Mouse (Mus musculus) MEL (cell line): ENCODE data around the gene P2rx6.

ENCODE experiments used
- CHD2 ChIP-seq: IDR thresholded peaks from 2 replicates; pipeline ENCODE4 v1.6.1; 2011; ENCODE audit warnings: low read length, improper control_type of control experiment
- CTCF ChIP-seq, 3 experiments: IDR thresholded peaks in 2 of 3; conservative IDR thresholded peaks in 1 of 3; 2 replicates each; pipeline ENCODE4 v1.5.1; 2011 to 2012; ENCODE audit warnings: low read length in 3 of 3, low read depth in 2 of 3, mild to moderate bottlenecking in 2 of 3, improper control_type of control experiment in 1 of 3, inconsistent platforms in 1 of 3, mixed read lengths in 1 of 3, moderate library complexity in 1 of 3; ENCODE audit not compliant: control insufficient read depth in 1 of 3, insufficient read depth in 1 of 3, poor library complexity in 1 of 3, severe bottlenecking in 1 of 3
- EP300 ChIP-seq, 2 experiments: IDR thresholded peaks; 2 replicates each; pipeline ENCODE4 v1.6.1; 2011; ENCODE audit warnings: improper control_type of control experiment in 2 of 2, low read length in 2 of 2, low read depth in 1 of 2, mild to moderate bottlenecking in 1 of 2
- GABPA ChIP-seq: IDR thresholded peaks from 2 replicates; pipeline ENCODE4 v1.6.1; 2012; ENCODE audit warnings: low read depth, mild to moderate bottlenecking, inconsistent platforms, low read length, improper control_type of control experiment, moderate library complexity
- GATA1 ChIP-seq: IDR thresholded peaks from 2 replicates; pipeline ENCODE4 v1.6.1; 2011; ENCODE audit warnings: low read depth, low read length, improper control_type of control experiment
- JUND ChIP-seq: IDR thresholded peaks from 2 replicates; pipeline ENCODE4 v1.6.1; 2011; ENCODE audit warnings: low read depth, mild to moderate bottlenecking, improper control_type of control experiment, low read length
- MAFK ChIP-seq: IDR thresholded peaks from 2 replicates; pipeline ENCODE4 v1.6.1; 2011; ENCODE audit warnings: low read depth, mild to moderate bottlenecking, low read length, improper control_type of control experiment, borderline replicate concordance
- NRF1 ChIP-seq: IDR thresholded peaks from 2 replicates; pipeline ENCODE4 v1.6.1; 2014; ENCODE audit warnings: low read depth, mild to moderate bottlenecking, inconsistent platforms, low read length, improper control_type of control experiment, moderate library complexity; ENCODE audit not compliant: poor library complexity, insufficient read depth, severe bottlenecking
- POLR2A ChIP-seq, 2 experiments: IDR thresholded peaks; 2 replicates each; pipeline ENCODE4 v1.6.1; 2011 to 2012; ENCODE audit warnings: low read length in 2 of 2, mild to moderate bottlenecking in 2 of 2, control low read depth in 1 of 2, improper control_type of control experiment in 1 of 2, low read depth in 1 of 2, moderate library complexity in 1 of 2; ENCODE audit not compliant: control insufficient read depth in 1 of 2, insufficient read depth in 1 of 2, poor library complexity in 1 of 2
- POLR2AphosphoS2 ChIP-seq: IDR thresholded peaks from 2 replicates; pipeline ENCODE4 v1.6.1; 2011; ENCODE audit warnings: low read length, improper control_type of control experiment
- UBTF ChIP-seq: IDR thresholded peaks from 2 replicates; pipeline ENCODE4 v1.6.1; 2012; ENCODE audit warnings: low read depth, mild to moderate bottlenecking, inconsistent platforms, low read length, improper control_type of control experiment, moderate library complexity, borderline replicate concordance; ENCODE audit not compliant: insufficient read depth
- USF1 ChIP-seq: IDR thresholded peaks from 2 replicates; pipeline ENCODE4 v1.6.1; 2014; ENCODE audit warnings: low read depth, mild to moderate bottlenecking, inconsistent platforms, low read length, improper control_type of control experiment, moderate library complexity

- TF ChIP-seq CTCF (IDR thresholded peaks at IDR 0.05 in 2 of 3, conservative IDR thresholded peaks at IDR 0.05 in 1 of 3; ENCODE audit: control insufficient read depth in 1 of 3, insufficient read depth in 1 of 3, low read depth in 2 of 3, low read length in 3 of 3, poor library complexity in 1 of 3, severe bottlenecking in 1 of 3): no peak
- no peak for TF ChIP-seq POLR2A (IDR thresholded peaks at IDR 0.05; ENCODE audit: control insufficient read depth in 1 of 2, insufficient read depth in 1 of 2, low read depth in 1 of 2, low read length in 2 of 2, poor library complexity in 1 of 2)
- no peak for TF ChIP-seq NRF1
- TF ChIP-seq GATA1: no peak
- TF ChIP-seq JUND: no peak
- TF ChIP-seq MAFK: no peak
- no peak for TF ChIP-seq POLR2AphosphoS2
- no peak for TF ChIP-seq EP300 (IDR thresholded peaks at IDR 0.05; ENCODE audit: low read depth in 1 of 2, low read length in 2 of 2)
- no peak for TF ChIP-seq USF1
- TF ChIP-seq UBTF: no peak
- no peak for TF ChIP-seq GABPA
- TF ChIP-seq CHD2: no peak
Measured at GRCm38 (mm10) chr16:17563580-17563979, 1.9 kb downstream of the P2rx6 start.
